Mouse (Mus musculus) kidney, adult 2 months (tissue): ENCODE measurements around the gene Hoxc6.

Source experiments
- CTCF ChIP-seq: fragments of 200-500 bp; conservative IDR thresholded peaks from 2 replicates; pipeline ENCODE4 v1.5.1; 2011; ENCODE audit warnings: low read depth, mild to moderate bottlenecking, control low read depth, low read length, moderate library complexity, mixed read lengths; ENCODE audit not compliant: insufficient read depth, insufficient read length
- POLR2A ChIP-seq: fragments of 200-500 bp; IDR thresholded peaks from one replicate; pipeline ENCODE4 v1.6.1; 2011; ENCODE audit warnings: low read depth, low read length, control low read depth

DNA sequence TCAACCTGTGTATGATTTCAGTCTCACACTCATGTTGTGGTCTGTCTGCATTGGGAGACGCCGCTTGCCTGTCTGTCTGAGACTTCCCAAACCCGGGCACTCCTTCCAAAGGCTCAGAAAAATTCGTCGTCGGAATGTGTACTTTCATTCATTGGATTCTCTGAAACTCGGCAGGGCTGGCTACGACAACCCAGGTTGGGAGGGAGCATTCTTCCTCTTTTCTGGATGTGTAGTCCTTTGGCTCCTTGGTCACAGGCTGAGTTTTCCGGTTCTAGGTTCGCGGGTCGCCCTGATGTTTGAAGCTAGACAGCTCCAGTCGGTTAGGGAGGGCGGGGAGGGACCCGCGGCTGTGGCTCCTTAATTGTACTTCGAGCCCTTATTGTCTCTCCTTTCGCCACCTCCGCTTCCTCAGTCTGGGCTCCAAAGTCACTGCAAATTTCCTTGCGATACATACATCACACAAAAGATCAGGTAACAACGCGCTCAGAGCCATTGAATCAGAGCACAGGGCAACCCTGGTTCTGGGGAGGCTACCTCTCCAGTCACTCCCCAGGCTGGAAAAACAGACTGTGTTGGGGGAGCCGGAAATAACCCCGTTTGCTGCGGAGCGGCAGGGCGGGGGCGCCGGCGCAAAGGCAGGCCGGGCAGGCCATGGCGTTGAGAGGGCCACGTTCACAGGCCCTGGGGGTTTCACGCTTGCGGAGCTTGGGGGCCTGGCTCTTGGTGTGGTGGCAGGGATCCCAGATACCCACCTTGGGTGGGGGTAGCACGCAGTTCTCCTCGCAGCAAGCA, 21.2 kb upstream of the Hoxc6 start:
- TF ChIP-seq POLR2A (no peak), CTCF (no peak)
